Mouse (Mus musculus) ES-E14 (cell line): ENCODE measurements around the gene Crct1.

Source experiments
- CHD2 ChIP-seq: IDR thresholded peaks from 2 replicates; pipeline ENCODE4 v1.6.1; 2014; ENCODE audit warnings: mild to moderate bottlenecking, low read depth, low read length, inconsistent platforms
- HCFC1 ChIP-seq: IDR thresholded peaks from 2 replicates; pipeline ENCODE4 v1.6.1; 2012; ENCODE audit warnings: low read length, inconsistent platforms, borderline replicate concordance; ENCODE audit not compliant: insufficient read depth
- ZC3H11A ChIP-seq: IDR thresholded peaks from 2 replicates; pipeline ENCODE4 v1.6.1; 2012; ENCODE audit warnings: low read depth, mild to moderate bottlenecking, inconsistent platforms, low read length, borderline replicate concordance

DNA sequence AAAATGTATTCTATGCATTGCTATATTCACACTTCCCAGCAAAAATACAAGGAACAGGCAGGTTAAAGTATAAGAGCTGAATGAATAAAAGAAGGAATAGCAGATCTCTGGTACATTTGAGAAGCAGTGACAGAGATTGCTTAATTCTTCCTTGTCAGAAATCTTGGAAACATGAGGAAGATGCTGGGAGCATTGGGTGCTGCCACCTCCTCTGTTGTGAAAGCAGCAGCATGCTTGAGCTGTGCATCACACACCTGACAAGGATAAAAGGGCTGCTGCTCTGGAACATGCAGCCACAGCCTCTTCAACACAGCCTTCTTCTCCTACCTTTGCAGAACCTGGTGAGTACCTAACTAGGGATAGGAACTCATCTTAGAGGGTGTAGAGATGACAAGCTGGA is 23.6 kb downstream of the Crct1 start, which contains the start of gene Lce3f:
- TF ChIP-seq CHD2 (no peak), HCFC1 (no peak), ZC3H11A (no peak)
